Mouse (Mus musculus): ENCODE measurements at regions not wholly inside any gene's neighbourhood (a gene's known extent, or its start where the extent isn't known, plus 50 kb on each side); places are given as distances from the start of the nearest gene placed in this dataset.

DNA sequence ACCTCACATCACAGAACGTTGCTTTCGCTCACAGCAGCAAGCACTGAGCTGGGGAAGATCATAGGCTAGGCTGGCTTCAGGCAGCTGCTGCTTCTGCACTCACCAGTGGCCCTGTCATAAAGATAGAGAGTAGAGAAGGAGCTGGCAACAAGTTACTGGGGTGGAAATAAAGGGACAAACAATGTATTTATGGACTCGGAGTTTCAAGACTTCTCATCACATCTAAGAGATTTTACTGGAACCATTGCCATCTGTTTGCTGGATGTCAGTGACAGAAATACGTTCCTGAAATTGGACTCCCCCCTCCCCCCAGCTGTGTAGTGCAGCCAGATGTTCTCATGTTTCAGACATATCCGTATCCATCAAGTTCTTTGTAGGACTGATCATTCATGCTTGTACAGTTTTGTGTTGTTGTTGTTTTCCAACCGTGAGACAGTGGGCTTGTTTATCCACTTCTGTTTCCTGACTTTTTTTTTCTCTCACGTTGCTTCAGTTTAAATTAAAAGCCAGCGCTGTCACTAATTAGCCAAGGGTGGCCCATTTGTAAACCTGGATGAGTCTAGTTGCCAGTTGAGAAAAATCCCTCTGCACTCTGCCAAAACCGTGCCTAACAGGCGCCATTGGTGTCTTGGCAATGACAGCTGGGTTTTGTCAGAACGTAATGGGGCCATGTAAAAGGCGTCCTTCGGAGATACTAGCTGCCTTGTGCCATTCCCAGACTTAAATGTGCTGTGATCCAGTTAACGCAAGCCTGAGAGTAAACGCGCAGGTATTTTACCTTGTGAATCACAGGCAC is 496.0 kb upstream of the Id4 start:
- no peak for ATAC-seq (ENCODE audit: low read depth)
- H3K27me3 ChIP-seq (replicated peaks; ENCODE audit: control insufficient read depth, insufficient read depth, low read length), result no peaks in the 10 kb centered on the region
- no peaks in the 10 kb centered on the region for H3K36me3 ChIP-seq (ENCODE audit: control insufficient read depth, insufficient read depth, low read length)
- H3K27ac ChIP-seq (replicated peaks; ENCODE audit: low read depth, low read length), result peak overlapping the region; percentile 23; the same call in 1 of the 2 replicates
- no peaks in the 10 kb centered on the region for H3K9me3 ChIP-seq (ENCODE audit: control insufficient read depth, low read length)
- H3K4me3 ChIP-seq (ENCODE audit: low read depth, low read length), result no peak overlapping the region
- peaks cover 13% of the 10 kb centered on the region for H3K4me1 ChIP-seq (ENCODE audit: control insufficient read depth, insufficient read depth, low read length)
- peak overlapping the region; percentile 11; the same call in 1 of the 2 replicates for H3K4me2 ChIP-seq (ENCODE audit: low read depth, low read length)
- H3K9ac ChIP-seq (ENCODE audit: low read depth, low read length), result no peak overlapping the region
- peak; percentile 69 for DNase-seq (ENCODE audit: low spot score)
- WGBS, result 41% methylated on average over 16 of the region's 16 CpGs

DNA sequence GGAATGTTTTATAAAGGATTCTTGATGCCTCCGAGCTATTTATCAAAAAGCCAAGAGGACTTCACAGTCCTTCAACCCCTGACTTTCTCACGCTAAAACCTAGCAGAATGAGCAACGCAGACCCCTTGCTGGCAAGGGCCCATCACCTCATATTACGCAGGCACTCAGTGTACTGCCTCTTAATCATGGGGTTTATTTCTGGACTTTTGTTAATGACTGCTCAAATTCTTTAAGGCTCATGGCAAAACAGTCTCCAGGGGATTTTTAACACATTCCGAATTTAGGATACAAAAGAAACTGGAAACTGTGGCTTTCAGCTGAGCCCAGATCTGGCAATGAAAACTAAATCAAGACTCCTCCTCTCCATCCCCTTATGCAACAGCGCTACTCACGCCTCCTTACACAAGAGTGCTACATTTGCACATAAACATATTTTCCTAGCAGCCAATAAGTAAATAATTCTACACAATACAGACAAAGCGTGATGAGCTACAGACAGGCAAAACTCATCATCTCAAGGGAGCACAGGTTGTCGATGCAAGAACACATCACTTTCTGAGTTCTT is 492.0 kb upstream of the Id4 start:
- Histone ChIP-seq H3K9ac (ENCODE audit: low read depth, low read length) (no peak overlapping the region), H3K36me3 (ENCODE audit: control insufficient read depth, insufficient read depth, low read length) (no peaks in the 10 kb centered on the region), H3K9me3 (ENCODE audit: control insufficient read depth, low read length) (no peaks in the 10 kb centered on the region), H3K4me3 (ENCODE audit: low read depth, low read length) (no peak overlapping the region), H3K27me3 (replicated peaks; ENCODE audit: control insufficient read depth, insufficient read depth, low read length) (no peaks in the 10 kb centered on the region), H3K27ac (replicated peaks; ENCODE audit: low read depth, low read length) (no peak overlapping the region), H3K4me2 (ENCODE audit: low read depth, low read length) (no peak overlapping the region), H3K4me1 (ENCODE audit: control insufficient read depth, insufficient read depth, low read length) (peaks cover 13% of the 10 kb centered on the region)
- 61% methylated on average over 9 of the region's 9 CpGs for whole genome bisulfite sequencing
- peak; percentile 55; the same call in 1 of the 2 replicates for ATAC-seq (ENCODE audit: low read depth)
- DNase-seq (ENCODE audit: low spot score), result peak; percentile 65

GRCm38 (mm10) chr13:47777206-47778099 is 483.6 kb upstream of the Id4 start:
- H3K9me3 ChIP-seq (ENCODE audit: control insufficient read depth, low read length), result no peaks in the 10 kb centered on the region
- peaks cover 3% of the 10 kb centered on the region; the same call in 1 of the 2 replicates for H3K4me1 ChIP-seq (ENCODE audit: control insufficient read depth, insufficient read depth, low read length)
- no peaks in the 10 kb centered on the region for H3K27me3 ChIP-seq (replicated peaks; ENCODE audit: control insufficient read depth, insufficient read depth, low read length)
- peak overlapping the region; percentile 40 for H3K4me2 ChIP-seq (ENCODE audit: low read depth, low read length)
- ATAC-seq (ENCODE audit: low read depth) (peak; percentile 44), DNase-seq (ENCODE audit: low spot score) (peak; percentile 86)
- WGBS, result 35% methylated on average over 15 of the region's 15 CpGs
- H3K36me3 ChIP-seq (ENCODE audit: control insufficient read depth, insufficient read depth, low read length), result no peaks in the 10 kb centered on the region
- peak overlapping the region; percentile 77 for H3K27ac ChIP-seq (replicated peaks; ENCODE audit: low read depth, low read length)
- peak overlapping the region; percentile 4; the same call in 1 of the 2 replicates for H3K4me3 ChIP-seq (ENCODE audit: low read depth, low read length)
- 0 out of 2 replicates have a peak overlapping the region, but pooled peaks have one; percentile 0 for H3K9ac ChIP-seq (ENCODE audit: low read depth, low read length)

DNA sequence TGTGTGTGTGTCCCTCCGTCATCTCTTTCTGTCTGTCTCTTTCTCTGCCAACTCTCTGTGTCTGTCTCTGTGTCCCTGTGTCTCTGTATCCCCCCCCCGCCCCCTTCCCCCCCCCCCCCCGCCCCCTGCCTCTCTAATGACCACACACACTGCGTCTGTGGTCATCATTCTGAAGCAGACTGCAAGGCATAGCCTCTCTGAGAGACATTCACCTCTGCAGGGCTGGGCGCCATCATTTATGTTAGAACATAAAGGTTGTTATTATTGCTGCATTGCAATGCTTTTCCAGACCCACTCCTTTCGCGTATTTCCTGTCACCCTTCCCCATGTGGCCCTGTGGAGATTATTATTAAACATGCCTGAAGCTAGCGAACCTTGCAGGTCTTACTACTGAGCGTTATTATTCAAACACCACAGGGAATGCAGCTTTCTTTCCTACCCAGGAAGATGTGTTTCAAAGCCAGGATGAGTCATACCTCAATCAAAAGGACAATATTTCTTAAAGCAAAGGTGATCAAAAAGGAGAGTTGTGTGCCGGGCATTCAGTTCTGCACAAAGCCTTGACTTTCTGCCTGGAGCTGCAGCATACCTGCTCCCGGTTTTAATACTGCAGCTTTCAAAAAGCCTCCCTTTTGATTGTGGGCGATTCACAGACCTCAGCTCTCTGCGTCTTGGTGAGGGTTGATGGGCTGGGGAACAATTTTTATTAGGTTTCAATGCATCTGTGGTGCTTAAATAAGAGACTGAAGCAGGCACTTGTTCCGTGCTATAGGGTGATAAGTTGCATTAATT is 482.6 kb upstream of the Id4 start:
- no peak overlapping the region for H3K4me3 ChIP-seq (ENCODE audit: low read depth, low read length)
- WGBS, result 54% methylated on average over 11 of the region's 14 CpGs
- H3K9ac ChIP-seq (ENCODE audit: low read depth, low read length), result no peak overlapping the region
- no peaks in the 10 kb centered on the region for H3K27me3 ChIP-seq (replicated peaks; ENCODE audit: control insufficient read depth, insufficient read depth, low read length)
- H3K36me3 ChIP-seq (ENCODE audit: control insufficient read depth, insufficient read depth, low read length), result no peaks in the 10 kb centered on the region
- no peak overlapping the region for H3K4me2 ChIP-seq (ENCODE audit: low read depth, low read length)
- DNase-seq (ENCODE audit: low spot score) (no peak), ATAC-seq (ENCODE audit: low read depth) (no peak)
- H3K4me1 ChIP-seq (ENCODE audit: control insufficient read depth, insufficient read depth, low read length), result peaks cover 3% of the 10 kb centered on the region; the same call in 1 of the 2 replicates
- H3K9me3 ChIP-seq (ENCODE audit: control insufficient read depth, low read length), result no peaks in the 10 kb centered on the region
- H3K27ac ChIP-seq (replicated peaks; ENCODE audit: low read depth, low read length), result no peak overlapping the region

DNA sequence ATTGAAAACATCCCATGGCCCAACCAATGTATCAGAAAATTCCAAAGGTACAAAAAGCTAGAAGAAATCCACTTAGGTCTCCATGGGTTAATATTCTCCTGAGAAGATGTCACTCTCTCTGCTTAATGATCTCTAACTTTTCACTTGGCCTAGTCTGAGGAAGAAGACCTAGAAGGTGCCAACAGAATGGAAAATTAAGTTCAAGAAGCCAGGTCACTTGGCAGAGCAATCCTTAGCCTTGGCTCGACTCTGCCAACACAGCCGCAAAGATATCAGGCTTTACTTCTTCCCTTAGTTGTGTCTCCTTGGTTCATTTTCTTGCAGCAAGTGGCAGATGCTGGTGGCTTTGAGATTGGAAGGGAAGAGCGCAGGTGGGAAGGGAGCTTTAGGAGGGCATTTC is 476.6 kb upstream of the Id4 start:
- no peaks in the 10 kb centered on the region for H3K9me3 ChIP-seq (ENCODE audit: control insufficient read depth, low read length)
- no peak overlapping the region for H3K27ac ChIP-seq (replicated peaks; ENCODE audit: low read depth, low read length)
- no peak overlapping the region for H3K9ac ChIP-seq (ENCODE audit: low read depth, low read length)
- DNase-seq (ENCODE audit: low spot score) (no peak), ATAC-seq (ENCODE audit: low read depth) (no peak)
- 86% methylated on average over 3 of the region's 3 CpGs for WGBS
- no peaks in the 10 kb centered on the region for H3K4me1 ChIP-seq (ENCODE audit: control insufficient read depth, insufficient read depth, low read length)
- H3K36me3 ChIP-seq (ENCODE audit: control insufficient read depth, insufficient read depth, low read length), result no peaks in the 10 kb centered on the region
- H3K4me2 ChIP-seq (ENCODE audit: low read depth, low read length), result no peak overlapping the region
- no peaks in the 10 kb centered on the region for H3K27me3 ChIP-seq (replicated peaks; ENCODE audit: control insufficient read depth, insufficient read depth, low read length)
- H3K4me3 ChIP-seq (ENCODE audit: low read depth, low read length), result no peak overlapping the region

DNA sequence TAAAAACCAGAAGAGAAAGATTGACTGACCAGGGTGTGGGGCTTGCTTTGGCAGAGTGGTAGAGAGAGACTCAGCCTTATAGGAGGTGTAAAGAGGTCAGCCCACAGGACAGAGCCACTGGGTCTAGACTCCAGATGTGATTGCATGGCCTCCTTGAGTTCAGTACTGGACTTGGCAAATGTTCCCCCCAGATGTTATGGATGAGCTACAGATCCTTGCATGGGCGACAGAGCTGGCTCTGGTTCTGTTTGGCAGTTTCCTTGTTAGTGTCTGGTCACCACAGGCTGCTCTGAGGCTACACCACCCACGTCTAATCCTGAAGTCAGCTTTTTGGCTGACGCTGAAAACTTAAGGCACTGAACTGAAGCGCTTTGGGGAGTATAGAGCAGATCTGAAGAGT is 463.2 kb upstream of the Id4 start:
- DNase-seq (ENCODE audit: low spot score) (peak; percentile 53), ATAC-seq (ENCODE audit: low read depth) (no peak)
- Histone ChIP-seq H3K27me3 (replicated peaks; ENCODE audit: control insufficient read depth, insufficient read depth, low read length) (no peaks in the 10 kb centered on the region), H3K4me2 (ENCODE audit: low read depth, low read length) (no peak overlapping the region), H3K4me1 (ENCODE audit: control insufficient read depth, insufficient read depth, low read length) (no peaks in the 10 kb centered on the region), H3K27ac (replicated peaks; ENCODE audit: low read depth, low read length) (no peak overlapping the region), H3K4me3 (ENCODE audit: low read depth, low read length) (no peak overlapping the region), H3K36me3 (ENCODE audit: control insufficient read depth, insufficient read depth, low read length) (no peaks in the 10 kb centered on the region), H3K9ac (ENCODE audit: low read depth, low read length) (no peak overlapping the region), H3K9me3 (ENCODE audit: control insufficient read depth, low read length) (no peaks in the 10 kb centered on the region)
- 67% methylated on average over 4 of the region's 4 CpGs for WGBS

- no peak for DNase-seq (ENCODE audit: low spot score)
Measured at GRCm38 (mm10) chr13:47811711-47812415, 449.2 kb upstream of the Id4 start.

More at GRCm38 (mm10) chr13:47811711-47812415, 449.2 kb upstream of the Id4 start:
- H3K9ac ChIP-seq (ENCODE audit: low read depth, low read length), result no peak overlapping the region
- ATAC-seq (ENCODE audit: low read depth), result no peak
- no peak overlapping the region for H3K27ac ChIP-seq (replicated peaks; ENCODE audit: low read depth, low read length)
- no peaks in the 10 kb centered on the region for H3K36me3 ChIP-seq (ENCODE audit: control insufficient read depth, insufficient read depth, low read length)
- no peak overlapping the region for H3K4me2 ChIP-seq (ENCODE audit: low read depth, low read length)
- no peaks in the 10 kb centered on the region for H3K4me1 ChIP-seq (ENCODE audit: control insufficient read depth, insufficient read depth, low read length)
- H3K9me3 ChIP-seq (ENCODE audit: control insufficient read depth, low read length), result no peaks in the 10 kb centered on the region
- WGBS, result 77% methylated on average over 6 of the region's 6 CpGs
- no peaks in the 10 kb centered on the region for H3K27me3 ChIP-seq (replicated peaks; ENCODE audit: control insufficient read depth, insufficient read depth, low read length)
- H3K4me3 ChIP-seq (ENCODE audit: low read depth, low read length), result no peak overlapping the region
